Mouse (Mus musculus): ENCODE data around the gene Elmo1.

- TF ChIP-seq POLR2AphosphoS5 (IDR thresholded peaks at IDR 0.05; ENCODE audit: borderline replicate concordance, low read depth, low read length) = no peak
- no peak for TF ChIP-seq POLR2A (IDR thresholded peaks at IDR 0.05; ENCODE audit: control insufficient read depth in 1 of 2, insufficient read depth in 1 of 2, low read depth in 1 of 2, low read length in 2 of 2, poor library complexity in 1 of 2)
- no peak for TF ChIP-seq MAZ (IDR thresholded peaks at IDR 0.05; ENCODE audit: low read depth, low read length)
- TF ChIP-seq MAX (IDR thresholded peaks at IDR 0.05; ENCODE audit: low read length) = no peak
- peak in 2 of 3 experiments; percentile 24 to 35; a peak in 4 of 6 replicates for TF ChIP-seq CTCF (IDR thresholded peaks at IDR 0.05 in 2 of 3, conservative IDR thresholded peaks at IDR 0.05 in 1 of 3; ENCODE audit: control insufficient read depth in 1 of 3, insufficient read depth in 1 of 3, low read depth in 2 of 3, low read length in 3 of 3, poor library complexity in 1 of 3, severe bottlenecking in 1 of 3)
- no peak for TF ChIP-seq NRF1 (IDR thresholded peaks at IDR 0.05; ENCODE audit: insufficient read depth, low read depth, low read length, poor library complexity, severe bottlenecking)
- TF ChIP-seq TAL1 (IDR thresholded peaks at IDR 0.05; ENCODE audit: low read length) = no peak
- no peak for TF ChIP-seq USF1 (IDR thresholded peaks at IDR 0.05; ENCODE audit: low read depth, low read length)
- no peak for TF ChIP-seq CHD1 (IDR thresholded peaks at IDR 0.05; ENCODE audit: low read depth, low read length)
- TF ChIP-seq GATA1 (IDR thresholded peaks at IDR 0.05; ENCODE audit: low read depth, low read length) = no peak
- TF ChIP-seq E2F4 (IDR thresholded peaks at IDR 0.05; ENCODE audit: borderline replicate concordance, low read depth, low read length) = no peak
- peak; percentile 18 for TF ChIP-seq RAD21 (IDR thresholded peaks at IDR 0.05; ENCODE audit: low read depth, low read length)
These were observed 182.2 kb downstream of the Elmo1 start for GRCm38 (mm10) chr13:20272562-20272961.
